Mouse (Mus musculus): ENCODE results near the gene Myod1.

Myod1 gene

GRCm38 (mm10) chr7:46417467-46417866 is 41.2 kb downstream of the Myod1 start:
- DNase-seq: no peak

GRCm38 (mm10) chr7:46418102-46418622 is 41.9 kb downstream of the Myod1 start:
- DNase-seq: peak; percentile 79

- DNase-seq: peak; percentile 71
Observed at GRCm38 (mm10) chr7:46421535-46421934, 45.3 kb downstream of the Myod1 start.

GRCm38 (mm10) chr7:46422052-46422763 is 45.9 kb downstream of the Myod1 start:
- DNase-seq: no peak

GRCm38 (mm10) chr7:46422764-46423412 is 46.6 kb downstream of the Myod1 start:
- DNase-seq: peak; percentile 84

GRCm38 (mm10) chr7:46423951-46424350 is 47.7 kb downstream of the Myod1 start:
- peak; percentile 81 for DNase-seq

GRCm38 (mm10) chr7:46425012-46425411 is 48.7 kb downstream of the Myod1 start:
- DNase-seq: peak; percentile 67
